Mouse (Mus musculus) left cerebral cortex, adult 6 months (tissue): ENCODE results near the gene Gm21973. TPM values are rescaled to one million over a fixed set of nuclear protein-coding genes. Genes with fewer than 3 reads are reported as not detected.

ENCODE experiments used
- long read RNA-seq, 2 experiments: library from polyadenylated mRNA; unstranded; transcript quantifications; one replicate each; pipeline ENCODE4 v2.0.0; 2019 to 2020
- polyA plus RNA-seq: library from polyadenylated mRNA; unstranded; fragments of <200 nt; fragmentation: Nextera tagmentation; gene quantifications from 2 replicates; pipeline ENCODE4 v1.2.3, GENCODE M21; 2021

Gm21973 gene
- not detected in 2 replicates for polyA plus RNA-seq
- long read RNA-seq, experiment 1, result 0 reads
- long read RNA-seq, experiment 2, partial matches to known transcripts, result 0 of 2 reads
- long read RNA-seq, experiment 2, other reads (novel, unspliced or antisense), result 2 of 2 reads

DNA sequence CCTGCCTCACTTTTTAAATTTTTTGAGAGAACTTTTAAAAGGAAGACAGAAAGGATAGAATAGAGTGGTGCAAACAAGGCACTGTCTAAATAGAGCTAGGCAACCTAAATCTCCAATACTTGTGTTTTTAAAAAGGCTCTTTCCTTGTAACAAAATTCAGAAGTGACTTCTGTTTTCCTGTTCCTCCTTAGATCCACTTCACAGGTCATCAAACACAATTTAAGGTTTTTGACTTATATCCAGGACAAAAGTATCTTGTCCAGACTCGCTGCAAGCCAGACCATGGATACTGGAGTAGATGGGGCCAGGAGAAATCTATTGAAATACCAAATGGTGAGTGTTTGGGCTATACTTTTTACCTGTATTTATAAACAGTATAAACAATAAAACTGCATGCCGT, at the start of gene Gm21973:
Gm21973 (plus strand) TSS at position 301 of the 400 bp plus-strand sequence.

DNA sequence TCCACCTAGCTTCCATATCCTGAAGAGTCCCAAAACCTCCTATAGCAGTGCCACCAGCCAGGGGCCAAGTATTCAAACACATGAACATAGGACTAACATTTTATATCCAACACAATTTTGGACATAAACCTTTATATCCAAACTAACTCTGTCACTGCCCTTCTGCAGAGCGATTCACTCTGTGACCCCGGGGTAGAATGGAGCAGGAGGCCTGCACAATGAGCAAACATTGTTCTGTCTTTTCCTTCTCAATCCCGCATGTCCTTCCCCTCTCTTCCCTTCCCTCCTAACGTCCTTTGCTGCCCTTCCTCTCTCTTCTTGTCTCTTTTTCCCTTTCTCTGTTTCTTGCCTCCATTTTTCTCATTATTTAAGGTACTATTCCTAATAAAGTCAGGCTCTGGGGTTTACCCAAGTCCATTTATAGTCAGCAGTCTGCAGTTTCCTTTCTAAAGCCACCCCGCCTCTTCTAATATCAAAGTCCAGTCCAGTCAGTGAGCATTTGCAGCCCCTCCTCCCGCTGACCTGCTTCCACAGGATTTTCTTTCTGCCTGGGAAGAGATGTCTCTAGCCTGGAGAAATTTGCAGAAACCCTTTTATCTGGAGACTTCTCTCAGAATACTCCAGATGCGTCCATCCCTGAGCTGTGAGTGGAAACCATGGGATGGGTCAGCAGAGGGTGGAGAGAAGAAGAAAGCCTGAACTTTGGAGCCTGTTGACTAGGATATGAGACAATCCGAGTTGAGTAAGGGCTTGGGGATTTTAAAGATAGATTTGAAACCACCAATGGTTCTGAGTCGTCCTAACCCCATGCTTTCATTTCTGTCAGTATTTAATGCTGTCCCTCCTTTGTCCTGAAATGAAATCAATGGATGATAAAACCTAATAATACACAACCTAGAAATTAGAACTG, 33.1 kb downstream of the Gm21973 start, which contains the start of gene Agxt2:
Agxt2 (plus strand) TSS at position 494 of the 910 bp plus-strand sequence.

Other genes starting within 250 kb of the Gm21973 start
- 0.38 and 0.43 TPM in 2 replicates for gene Prlr, start 148.1 kb upstream of the Gm21973 start, polyA plus RNA-seq
- gene Agxt2, start 33.2 kb downstream of the Gm21973 start, polyA plus RNA-seq, result not detected in 2 replicates
- 9.5 and 24.8 TPM in 2 replicates for gene Dnajc21, start 145.1 kb downstream of the Gm21973 start, polyA plus RNA-seq
- gene Brix1, start 160.6 kb downstream of the Gm21973 start, polyA plus RNA-seq, result 14.9 and 24.4 TPM in 2 replicates
- 15.3 and 21.1 TPM in 2 replicates for gene Rad1, start 160.6 kb downstream of the Gm21973 start, polyA plus RNA-seq
- not detected in 2 replicates for gene Ttc23l, start 233.3 kb downstream of the Gm21973 start, polyA plus RNA-seq